Mouse (Mus musculus): ENCODE measurements around the gene Nes.

DNA sequence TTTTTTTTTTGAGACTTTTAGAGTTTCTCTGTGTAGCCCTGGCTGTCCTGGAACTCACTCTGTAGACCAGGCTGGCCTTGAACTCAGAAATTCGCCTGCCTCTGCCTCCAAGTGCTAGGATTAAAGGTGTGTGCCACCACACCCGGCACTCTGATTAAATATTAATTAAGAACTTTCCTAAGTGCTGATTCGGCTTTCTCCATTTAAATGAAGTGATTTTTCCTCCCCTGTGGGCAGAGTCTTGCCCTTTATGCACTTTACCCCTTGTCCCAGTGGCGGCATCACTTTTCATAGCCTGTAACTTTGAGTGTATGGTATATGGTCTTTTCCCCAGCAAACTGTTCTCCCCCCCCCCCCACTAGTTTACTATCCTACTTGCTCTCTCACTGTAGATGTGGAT, 35.7 kb upstream of the Nes start:
- TF ChIP-seq CTCF (IDR thresholded peaks at IDR 0.05; ENCODE audit: low read depth): no peak
- TF ChIP-seq EP300 (optimal IDR thresholded peaks at IDR 0.05): no peak
